Mouse (Mus musculus): ENCODE measurements around the gene Smim17.
A peak's percentile ranks its signal among the peaks of the same experiment; 100 is the strongest.
"Not testable (repeated sequence)": the region's sequence is repeated elsewhere in the genome, so short reads cannot be mapped to it uniquely, and the experiment has no call there.

The Smim17 gene

GRCm38 (mm10) chr7:6419894-6420293 is 21.4 kb downstream of the Smim17 start:
- DNase-seq: no peak

GRCm38 (mm10) chr7:6429381-6429780 is 30.9 kb downstream of the Smim17 start:
- no peak for DNase-seq

GRCm38 (mm10) chr7:6430342-6430741 is 31.8 kb downstream of the Smim17 start:
- DNase-seq: peak; percentile 44 to 51

GRCm38 (mm10) chr7:6438388-6438787 is 39.9 kb downstream of the Smim17 start, which contains the start of gene Olfr1344:
TSS of gene Olfr1344 (plus strand) at chr7:6438688.
- DNase-seq: no peak

GRCm38 (mm10) chr7:6441173-6441572 is 42.7 kb downstream of the Smim17 start:
- DNase-seq: no peak

GRCm38 (mm10) chr7:6447771-6448170 is 49.3 kb downstream of the Smim17 start:
- DNase-seq: no peak

- no peak for DNase-seq
Measured at GRCm38 (mm10) chr7:6455868-6456267, 57.4 kb downstream of the Smim17 start, which contains the start of gene Olfr1336. TSS of gene Olfr1336 (plus strand) at chr7:6456168.

- no peak for DNase-seq
Measured at GRCm38 (mm10) chr7:6456399-6456798, 57.9 kb downstream of the Smim17 start.

GRCm38 (mm10) chr7:6466951-6467350 is 68.4 kb downstream of the Smim17 start, which contains the start of gene Olfr1346:
TSS of gene Olfr1346 (plus strand) at chr7:6467101.
- DNase-seq: no peak

GRCm38 (mm10) chr7:6477633-6478032 is 79.1 kb downstream of the Smim17 start:
- DNase-seq: not testable (repeated sequence)

All from cerebellum, postnatal 10 days (tissue).